Mouse (Mus musculus) stomach, embryonic 15.5 days (tissue): ENCODE results near the gene Sptssb. TPM values are rescaled to one million over a fixed set of nuclear protein-coding genes. Genes with fewer than 3 reads are reported as not detected.

Source experiments
- ATAC-seq: fragments of 200-750 bp; cut with Nextera tagmentation; 2 replicates; pipeline ENCODE4 v1.8.0; 2017; ENCODE audit warnings: low read depth, moderate number of reproducible peaks, moderate TSS enrichment; ENCODE audit not compliant: insufficient read depth, low FRiP score
- H3K27ac ChIP-seq: fragments of 300-500 bp; sonication (generic); 2 replicates; pipeline ENCODE4 v1.5.1; 2015; ENCODE audit warnings: mild to moderate bottlenecking, inconsistent platforms
- H3K27me3 ChIP-seq: fragments of 300-500 bp; sonication (generic); replicated peaks from 2 replicates; pipeline ENCODE4 v1.6.1; 2015; ENCODE audit warnings: inconsistent platforms
- H3K36me3 ChIP-seq: fragments of 300-500 bp; sonication (generic); 2 replicates; pipeline ENCODE4 v1.6.1; 2015; ENCODE audit warnings: inconsistent platforms
- H3K4me1 ChIP-seq: fragments of 300-500 bp; sonication (generic); 2 replicates; pipeline ENCODE4 v1.6.1; 2015; ENCODE audit warnings: inconsistent platforms
- H3K4me2 ChIP-seq: fragments of 300-500 bp; sonication (generic); 2 replicates; pipeline ENCODE4 v1.6.1; 2015; ENCODE audit warnings: mild to moderate bottlenecking, inconsistent platforms
- H3K4me3 ChIP-seq: fragments of 300-500 bp; sonication (generic); replicated peaks from 2 replicates; pipeline ENCODE4 v1.5.1; 2015; ENCODE audit warnings: inconsistent platforms
- H3K9ac ChIP-seq: fragments of 300-500 bp; sonication (generic); 2 replicates; pipeline ENCODE4 v1.6.1; 2015; ENCODE audit warnings: inconsistent platforms
- H3K9me3 ChIP-seq: fragments of 300-500 bp; sonication (generic); 2 replicates; pipeline ENCODE4 v1.6.1; 2016; ENCODE audit warnings: inconsistent platforms
- WGBS: fragments of 180-500 bp; shearing (Covaris S2); methylation state at CpG from one replicate; pipeline ENCODE4 v1.1.7; 2015; 5-methylcytosine and 5-hydroxymethylcytosine counted together
- polyA plus RNA-seq: library from polyadenylated mRNA; unstranded; fragments of >200 nt; fragmentation: Nextera tagmentation; extraction: Ambion mirVana; gene quantifications from 2 replicates; pipeline ENCODE4 v1.2.1, GENCODE M21; 2015

Sptssb gene
- 31.9 and 37.0 TPM in 2 replicates for polyA plus RNA-seq

DNA sequence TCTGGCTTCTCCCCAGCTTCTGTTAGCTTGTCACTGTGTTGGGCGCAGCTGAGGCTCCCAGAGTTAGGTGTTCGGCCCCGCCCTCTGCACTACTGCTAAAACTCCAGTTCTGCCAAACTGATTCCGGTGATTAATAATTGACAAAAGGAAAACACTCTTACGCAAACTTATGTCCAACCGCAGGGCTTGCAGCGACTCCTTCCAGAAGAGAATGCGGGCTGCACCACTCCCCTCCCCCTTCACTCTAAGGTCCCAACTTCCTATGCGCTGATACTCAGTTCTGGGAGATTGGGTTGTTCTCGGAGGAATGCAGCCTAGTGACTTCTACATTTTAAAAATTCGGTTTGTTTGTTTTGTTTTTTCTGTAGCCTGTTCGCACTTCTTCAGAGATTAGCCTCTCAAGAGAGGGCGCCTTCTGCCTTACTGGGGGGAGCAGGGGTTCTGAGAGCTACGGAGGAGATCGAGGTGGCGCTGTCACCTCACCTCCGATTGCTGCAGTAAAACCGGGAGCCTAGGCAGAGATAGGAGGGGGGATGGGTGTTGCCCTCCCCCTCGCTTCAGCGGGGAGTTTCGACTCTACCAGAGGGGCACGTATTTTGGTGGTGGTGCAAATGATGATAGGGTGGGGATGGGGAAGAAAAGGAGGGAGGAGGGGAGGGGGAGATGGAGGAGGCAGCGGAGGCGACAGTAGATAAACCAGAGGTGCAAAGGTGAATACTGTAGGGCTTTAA lies at the start of gene Sptssb:
Sptssb (minus strand) TSS at position 83 of the 731 bp plus-strand sequence.
- H3K9ac ChIP-seq, result no peak within 1 kb of the TSS; the same call in 1 of the 2 replicates
- H3K27ac ChIP-seq, result peak within 1 kb of the TSS; percentile 81
- peak; percentile 84 for ATAC-seq
- H3K27me3 ChIP-seq, result no peaks in the 10 kb centered on the region
- peaks cover 19% of the 10 kb centered on the region for H3K4me1 ChIP-seq
- H3K4me2 ChIP-seq, result peak within 1 kb of the TSS; percentile 92
- no peaks in the 10 kb centered on the region for H3K36me3 ChIP-seq
- WGBS, result under 1% methylated on average over 24 of the region's 24 CpGs
- peak within 1 kb of the TSS; percentile 51 for H3K4me3 ChIP-seq
- H3K9me3 ChIP-seq, result no peaks in the 10 kb centered on the region

GRCm38 (mm10) chr3:69908074-69908473 lies 48.3 kb upstream of the Sptssb start:
- no peak overlapping the region for H3K4me2 ChIP-seq
- 61% methylated on average over 4 of the region's 4 CpGs for WGBS
- ATAC-seq, result no peak
- no peak overlapping the region for H3K9ac ChIP-seq
- H3K27ac ChIP-seq, result no peak overlapping the region
- no peak overlapping the region for H3K4me3 ChIP-seq
- H3K27me3 ChIP-seq, result no peaks in the 10 kb centered on the region
- no peaks in the 10 kb centered on the region for H3K36me3 ChIP-seq
- no peaks in the 10 kb centered on the region for H3K4me1 ChIP-seq
- H3K9me3 ChIP-seq, result no peaks in the 10 kb centered on the region

GRCm38 (mm10) chr3:69907564-69907963 lies 47.8 kb upstream of the Sptssb start:
- Histone ChIP-seq H3K9me3 (no peaks in the 10 kb centered on the region), H3K27me3 (no peaks in the 10 kb centered on the region), H3K36me3 (no peaks in the 10 kb centered on the region), H3K4me1 (no peaks in the 10 kb centered on the region), H3K27ac (no peak overlapping the region), H3K9ac (no peak overlapping the region), H3K4me2 (no peak overlapping the region), H3K4me3 (no peak overlapping the region)
- ATAC-seq, result no peak
- 50% methylated on average over 6 of the region's 6 CpGs for WGBS

DNA sequence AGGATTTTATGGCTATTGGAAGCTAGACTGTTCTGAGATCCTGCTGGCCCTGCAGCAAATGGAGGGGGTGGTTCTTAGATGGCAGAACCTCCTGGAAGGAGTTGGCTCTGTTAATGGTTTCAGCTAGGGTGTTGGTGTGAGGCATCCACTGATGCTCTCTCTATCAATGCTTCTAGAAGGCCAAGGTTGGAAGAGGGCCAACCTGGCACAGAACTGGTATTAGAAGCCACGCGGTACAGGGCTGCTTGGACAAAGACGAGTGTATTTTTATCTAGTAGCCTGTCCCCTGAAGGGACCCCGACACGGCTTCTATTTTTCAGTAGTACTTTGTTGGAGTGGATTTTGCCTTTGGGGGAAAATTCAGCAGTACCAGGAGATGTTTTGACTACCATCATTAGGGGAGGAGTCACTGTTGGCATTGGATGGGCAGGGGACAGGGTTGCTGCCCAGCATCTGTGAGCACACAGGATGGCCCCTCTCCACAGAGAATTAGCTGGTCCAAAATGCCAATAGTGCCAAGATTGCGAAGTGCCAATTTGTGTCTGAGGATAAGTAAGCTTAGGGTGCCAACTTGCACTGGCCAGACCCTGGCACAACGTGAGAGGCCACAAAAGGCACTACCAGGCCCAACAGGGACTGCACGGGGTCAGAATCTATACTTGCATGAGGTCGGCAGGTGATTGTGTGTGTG lies 43.2 kb upstream of the Sptssb start:
- Histone ChIP-seq H3K9me3 (no peaks in the 10 kb centered on the region), H3K27ac (no peak overlapping the region), H3K36me3 (no peaks in the 10 kb centered on the region), H3K27me3 (no peaks in the 10 kb centered on the region), H3K4me1 (0 out of 2 replicates have a peak, but pooled peaks cover 3% of the 10 kb centered on the region), H3K9ac (no peak overlapping the region), H3K4me2 (no peak overlapping the region), H3K4me3 (no peak overlapping the region)
- 82% methylated on average over 9 of the region's 9 CpGs for WGBS
- no peak for ATAC-seq

DNA sequence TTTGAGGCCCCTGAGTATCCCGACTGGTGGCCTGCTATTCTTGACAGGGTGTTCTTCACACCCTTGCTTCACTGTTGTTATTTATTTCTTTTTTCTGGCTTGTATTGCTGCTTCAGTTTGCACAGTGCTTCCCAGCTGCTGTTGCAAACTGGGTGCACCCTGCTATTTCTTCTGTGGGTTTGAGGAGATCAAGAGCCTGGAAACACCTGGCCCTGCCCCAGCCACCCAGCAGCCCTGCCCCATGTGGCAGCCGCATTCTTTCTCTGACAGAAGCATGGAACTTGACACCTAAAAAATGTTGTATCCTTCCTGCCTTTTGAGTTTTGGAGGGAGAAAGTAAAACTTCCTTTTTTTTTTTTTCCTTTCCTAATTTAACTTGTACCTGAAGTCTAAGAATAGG lies 42.6 kb upstream of the Sptssb start:
- Histone ChIP-seq H3K9ac (no peak overlapping the region), H3K4me1 (0 out of 2 replicates have a peak, but pooled peaks cover 3% of the 10 kb centered on the region), H3K9me3 (no peaks in the 10 kb centered on the region), H3K27me3 (no peaks in the 10 kb centered on the region), H3K27ac (no peak overlapping the region; the same call in 1 of the 2 replicates), H3K4me2 (no peak overlapping the region), H3K36me3 (no peaks in the 10 kb centered on the region), H3K4me3 (no peak overlapping the region)
- 49% methylated on average over 2 of the region's 2 CpGs for WGBS
- ATAC-seq, result no peak

- Histone ChIP-seq H3K36me3 (no peaks in the 10 kb centered on the region), H3K4me3 (no peak overlapping the region), H3K4me2 (no peak overlapping the region), H3K4me1 (0 out of 2 replicates have a peak, but pooled peaks cover 3% of the 10 kb centered on the region), H3K27ac (no peak overlapping the region; the same call in 1 of the 2 replicates), H3K9me3 (no peaks in the 10 kb centered on the region), H3K9ac (no peak overlapping the region), H3K27me3 (no peaks in the 10 kb centered on the region)
- peak; percentile 65; the same call in 1 of the 2 replicates for ATAC-seq
Measured at GRCm38 (mm10) chr3:69901874-69902381, 42.2 kb upstream of the Sptssb start.

GRCm38 (mm10) chr3:69900335-69900734 lies 40.6 kb upstream of the Sptssb start:
- no peak overlapping the region for H3K9ac ChIP-seq
- no peaks in the 10 kb centered on the region for H3K9me3 ChIP-seq
- no peak overlapping the region for H3K27ac ChIP-seq
- ATAC-seq, result no peak
- 0 out of 2 replicates have a peak, but pooled peaks cover 3% of the 10 kb centered on the region for H3K4me1 ChIP-seq
- H3K4me2 ChIP-seq, result no peak overlapping the region
- no peak overlapping the region for H3K4me3 ChIP-seq
- no peaks in the 10 kb centered on the region for H3K27me3 ChIP-seq
- H3K36me3 ChIP-seq, result no peaks in the 10 kb centered on the region
- 43% methylated on average over 5 of the region's 5 CpGs for WGBS

GRCm38 (mm10) chr3:69897917-69898594 lies 38.3 kb upstream of the Sptssb start:
- Histone ChIP-seq H3K4me1 (0 out of 2 replicates have a peak, but pooled peaks cover 3% of the 10 kb centered on the region), H3K9me3 (no peaks in the 10 kb centered on the region), H3K36me3 (no peaks in the 10 kb centered on the region), H3K27me3 (no peaks in the 10 kb centered on the region), H3K4me3 (no peak overlapping the region), H3K9ac (no peak overlapping the region), H3K27ac (no peak overlapping the region), H3K4me2 (no peak overlapping the region)
- WGBS, result 63% methylated on average over 7 of the region's 8 CpGs
- ATAC-seq, result no peak

- H3K9ac ChIP-seq, result no peak overlapping the region
- no peaks in the 10 kb centered on the region for H3K36me3 ChIP-seq
- H3K4me3 ChIP-seq, result no peak overlapping the region
- H3K27ac ChIP-seq, result no peak overlapping the region
- no peaks in the 10 kb centered on the region for H3K9me3 ChIP-seq
- no peak for ATAC-seq
- H3K4me1 ChIP-seq, result no peaks in the 10 kb centered on the region
- no peak overlapping the region for H3K4me2 ChIP-seq
- WGBS, result 87% methylated on average over 11 of the region's 11 CpGs
- no peaks in the 10 kb centered on the region for H3K27me3 ChIP-seq
Measured at GRCm38 (mm10) chr3:69895516-69895915, 35.8 kb upstream of the Sptssb start.

DNA sequence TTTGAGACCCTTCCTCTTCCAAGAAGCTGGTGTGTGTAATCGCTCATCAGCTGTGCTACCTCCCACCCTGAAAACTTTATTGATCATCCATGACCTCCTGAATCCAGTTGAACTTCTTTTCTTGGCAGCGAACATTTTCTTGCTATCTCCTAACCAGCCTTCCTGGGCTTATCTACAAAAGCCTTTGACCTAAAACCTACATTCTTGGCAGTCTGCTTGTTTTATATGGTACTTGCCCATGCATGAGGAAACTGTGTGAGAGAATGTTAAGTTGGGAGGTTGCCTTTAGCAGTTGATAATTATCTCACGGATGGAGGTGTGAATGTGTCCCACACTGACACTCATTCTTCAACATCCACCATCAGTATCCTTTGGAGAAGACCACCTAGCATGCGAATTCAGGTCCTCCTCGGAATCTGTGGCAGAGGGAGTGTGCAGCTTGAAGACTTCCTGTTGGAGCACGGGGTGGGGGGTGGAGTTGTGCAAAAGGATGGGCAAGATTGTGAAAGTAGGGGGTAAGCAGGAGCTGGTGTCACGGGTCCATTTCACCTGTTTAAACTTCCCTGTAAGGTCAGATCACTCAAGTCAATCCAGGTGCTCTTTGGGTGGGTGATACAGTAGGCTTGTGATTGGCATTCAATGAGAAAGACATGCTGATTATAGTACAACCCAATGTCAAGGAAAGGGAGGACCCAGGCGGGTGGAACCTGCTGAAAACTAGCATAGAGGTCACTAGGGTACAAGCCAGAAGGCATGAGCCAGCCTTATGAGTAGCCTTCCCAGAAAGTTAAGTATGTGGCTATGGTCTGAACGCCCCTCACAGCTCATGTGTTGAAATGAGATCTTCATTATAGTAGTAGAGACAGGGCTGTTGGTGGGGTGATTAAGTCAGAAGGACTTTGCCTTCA lies 32.7 kb upstream of the Sptssb start:
- WGBS, result 73% methylated on average over 9 of the region's 9 CpGs
- no peaks in the 10 kb centered on the region for H3K9me3 ChIP-seq
- no peak overlapping the region for H3K4me3 ChIP-seq
- no peaks in the 10 kb centered on the region for H3K4me1 ChIP-seq
- H3K36me3 ChIP-seq, result no peaks in the 10 kb centered on the region
- H3K27ac ChIP-seq, result no peak overlapping the region
- H3K27me3 ChIP-seq, result no peaks in the 10 kb centered on the region
- H3K4me2 ChIP-seq, result no peak overlapping the region
- no peak overlapping the region for H3K9ac ChIP-seq
- no peak; the same call in 1 of the 2 replicates for ATAC-seq

DNA sequence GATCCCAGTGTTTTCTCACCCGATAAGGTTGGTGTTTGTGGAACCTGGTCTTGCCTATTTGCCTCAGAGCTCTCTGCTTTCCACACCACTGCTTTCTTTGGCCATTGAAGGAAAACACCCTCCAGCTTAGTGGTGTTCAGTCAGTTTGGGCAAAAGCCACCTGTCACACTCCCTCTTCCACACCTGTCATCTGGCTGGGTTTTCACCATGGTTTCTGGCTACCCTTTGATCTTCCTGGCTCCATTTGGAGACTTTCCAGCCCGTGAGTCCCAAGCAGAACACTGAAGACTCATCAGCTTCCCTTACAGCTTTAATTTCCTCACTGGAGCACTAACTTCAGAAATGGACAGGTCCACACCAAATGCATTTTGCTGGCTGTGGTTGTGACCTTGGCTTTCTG lies 26.1 kb upstream of the Sptssb start:
- ATAC-seq, result no peak
- no peak overlapping the region for H3K27ac ChIP-seq
- no peaks in the 10 kb centered on the region for H3K4me1 ChIP-seq
- WGBS, result 65% methylated on average over 2 of the region's 2 CpGs
- H3K9ac ChIP-seq, result no peak overlapping the region
- H3K36me3 ChIP-seq, result no peaks in the 10 kb centered on the region
- no peaks in the 10 kb centered on the region for H3K27me3 ChIP-seq
- no peak overlapping the region for H3K4me3 ChIP-seq
- no peaks in the 10 kb centered on the region for H3K9me3 ChIP-seq
- H3K4me2 ChIP-seq, result no peak overlapping the region
